Mouse (Mus musculus): Measurements from ENCODE around the gene Pex11a. TPM values are rescaled to one million over a fixed set of nuclear protein-coding genes. Genes with fewer than 3 reads are reported as not detected.
"Not testable (repeated sequence)": the region's sequence is repeated elsewhere in the genome, so short reads cannot be mapped to it uniquely, and the experiment has no call there.

Gene Pex11a
- 5.7 and 6.1 TPM in 2 replicates for polyA plus RNA-seq (2015; fragmentation: Nextera tagmentation; extraction: Ambion mirVana)

- peak; percentile 90 for DNase-seq (ENCODE audit: low spot score)
Measured at GRCm38 (mm10) chr7:79742659-79743536, at the start of gene Pex11a, which contains the start of gene Wdr93. TSS of gene Pex11a (minus strand) at chr7:79743131. TSS of gene Wdr93 (plus strand) at chr7:79743163.

DNA sequence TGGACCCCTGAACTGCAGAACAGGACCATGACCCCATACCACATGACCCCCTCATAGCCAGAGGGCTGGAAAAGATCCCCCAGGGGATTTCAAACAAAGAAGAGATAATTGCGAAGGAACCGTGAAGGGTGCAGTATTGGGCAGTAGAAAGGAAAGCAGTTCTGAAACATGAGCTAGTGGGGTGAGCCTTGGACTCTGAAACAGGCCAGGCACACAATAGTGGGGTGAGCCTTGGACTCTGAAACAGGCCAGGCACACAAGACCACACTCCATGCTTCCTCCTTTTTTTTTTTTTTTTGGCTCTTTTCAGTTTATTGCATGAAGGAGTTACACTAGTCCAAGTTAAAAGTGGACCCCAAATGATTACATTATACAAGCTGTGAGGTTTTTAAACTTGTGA lies 46.9 kb upstream of the Pex11a start:
- DNase-seq (ENCODE audit: low spot score), result not testable (repeated sequence)

DNA sequence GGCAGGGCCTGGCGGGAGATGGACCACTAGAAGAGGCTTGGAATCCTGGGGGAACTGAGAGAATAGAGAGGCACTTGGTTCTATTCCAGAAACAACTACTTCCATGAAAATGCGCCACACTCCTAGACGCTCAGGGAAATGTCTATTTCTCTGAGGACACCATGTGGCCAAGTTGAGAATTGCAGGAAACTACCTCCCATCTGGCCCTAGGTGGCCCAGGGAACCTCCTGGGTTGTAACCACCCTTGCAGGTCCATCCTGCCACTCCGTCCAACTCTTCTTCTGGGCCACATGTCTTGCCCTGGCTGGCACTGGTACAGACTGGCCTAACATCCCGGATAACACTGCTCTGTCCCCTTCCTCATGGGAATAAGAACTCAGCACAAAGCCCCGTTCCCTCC lies 43.4 kb upstream of the Pex11a start:
- peak; percentile 57 for DNase-seq (ENCODE audit: low spot score)

- DNase-seq (ENCODE audit: low spot score), result no peak
Measured at GRCm38 (mm10) chr7:79782516-79782855, 39.6 kb upstream of the Pex11a start.

GRCm38 (mm10) chr7:79781826-79782515 lies 39.0 kb upstream of the Pex11a start:
- no peak for DNase-seq (ENCODE audit: low spot score)

DNA sequence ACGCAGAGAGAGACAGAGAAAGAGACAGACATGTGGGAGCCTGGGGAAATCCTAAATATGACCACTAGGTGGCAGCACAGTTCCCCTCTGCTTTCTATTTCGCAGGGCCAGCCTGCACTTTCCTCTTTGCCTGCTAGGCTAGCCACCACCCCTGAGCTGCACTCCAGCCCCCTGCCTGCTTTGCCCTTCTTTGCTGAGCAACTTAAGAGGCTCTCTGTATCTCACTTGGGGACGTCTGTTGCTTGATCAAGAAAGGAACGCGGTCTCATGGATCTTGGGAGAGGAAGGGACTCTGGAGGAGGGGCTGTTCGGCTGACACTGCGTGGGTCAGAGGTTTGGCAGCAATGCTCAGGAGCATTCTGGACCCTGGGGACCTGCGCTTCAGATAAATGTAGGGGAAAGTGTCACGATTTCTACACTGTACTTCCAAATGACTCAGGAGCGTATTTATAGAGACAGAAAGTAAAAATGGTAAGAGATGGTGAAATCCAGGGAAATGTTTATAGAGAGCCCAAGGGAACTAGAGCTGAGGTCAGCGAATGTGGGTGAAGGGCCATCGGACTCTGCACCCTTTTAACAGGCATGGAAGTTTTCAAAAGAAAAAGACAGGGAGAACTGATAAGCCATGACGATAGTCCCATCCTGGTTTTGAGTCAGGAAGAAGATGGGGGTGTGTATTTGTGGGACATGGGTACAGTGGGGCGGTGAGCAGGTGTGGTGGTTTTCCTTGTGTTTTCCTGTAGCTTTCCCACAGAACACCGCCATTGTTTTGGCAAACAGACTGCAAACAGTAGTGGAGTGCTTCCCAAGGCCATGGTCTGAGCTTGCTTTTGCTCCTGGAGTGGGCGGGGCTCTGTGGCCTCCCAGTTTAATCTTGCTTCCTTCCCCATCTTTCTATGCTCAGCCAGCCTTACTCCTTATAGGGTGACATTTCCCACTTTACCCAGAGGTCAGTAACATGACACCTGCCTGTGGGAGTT lies 38.0 kb upstream of the Pex11a start:
- peak; percentile 76 for DNase-seq (ENCODE audit: low spot score)

DNA sequence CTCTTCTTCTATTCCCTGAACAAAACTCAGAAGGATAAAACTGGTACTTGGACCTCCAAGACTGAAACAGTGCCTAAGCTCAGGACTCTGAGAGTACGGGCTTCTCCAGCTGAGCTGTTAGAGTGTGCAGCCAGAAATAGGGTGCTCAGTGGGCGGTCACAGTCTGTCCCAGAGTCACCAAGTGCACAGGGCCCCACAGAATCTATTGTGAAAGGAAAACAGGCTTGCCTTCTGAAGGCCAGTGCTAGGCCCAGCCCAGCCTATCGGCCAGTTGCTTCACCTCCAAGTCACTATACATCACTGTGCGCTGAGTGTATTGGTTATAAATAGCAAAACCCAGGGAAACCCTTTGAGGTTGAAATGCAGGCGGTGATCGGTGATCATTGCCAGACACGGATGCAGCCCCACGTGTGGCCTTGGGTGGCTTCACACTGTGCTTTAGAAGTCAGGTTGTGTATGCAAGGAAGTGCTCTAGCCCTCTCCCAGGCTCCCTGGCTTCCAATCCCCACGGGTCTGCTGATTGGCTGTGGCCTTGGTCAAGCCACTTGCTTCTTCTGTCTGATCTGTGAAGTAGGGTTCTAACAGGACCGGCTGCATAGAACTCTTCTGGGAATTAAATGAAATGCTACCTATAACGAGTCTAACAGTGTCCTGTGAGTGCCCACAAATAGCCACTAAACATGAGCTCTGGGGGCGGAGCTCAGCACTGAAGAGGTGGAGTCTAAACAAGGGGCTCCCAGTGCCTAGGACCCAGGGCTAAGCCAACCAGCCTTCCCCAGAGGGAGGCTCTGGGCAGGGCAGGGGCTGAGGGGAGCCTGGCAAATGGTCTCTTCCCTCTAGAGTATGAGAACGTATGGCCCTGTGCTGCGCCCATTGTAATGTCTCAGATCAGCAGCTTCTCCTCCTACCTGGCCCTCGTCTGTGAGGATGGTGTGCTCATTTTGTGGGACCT lies 28.9 kb upstream of the Pex11a start:
- no peak for DNase-seq (ENCODE audit: low spot score)

GRCm38 (mm10) chr7:79769664-79770063 lies 26.7 kb upstream of the Pex11a start:
- no peak for DNase-seq (ENCODE audit: low spot score)

DNA sequence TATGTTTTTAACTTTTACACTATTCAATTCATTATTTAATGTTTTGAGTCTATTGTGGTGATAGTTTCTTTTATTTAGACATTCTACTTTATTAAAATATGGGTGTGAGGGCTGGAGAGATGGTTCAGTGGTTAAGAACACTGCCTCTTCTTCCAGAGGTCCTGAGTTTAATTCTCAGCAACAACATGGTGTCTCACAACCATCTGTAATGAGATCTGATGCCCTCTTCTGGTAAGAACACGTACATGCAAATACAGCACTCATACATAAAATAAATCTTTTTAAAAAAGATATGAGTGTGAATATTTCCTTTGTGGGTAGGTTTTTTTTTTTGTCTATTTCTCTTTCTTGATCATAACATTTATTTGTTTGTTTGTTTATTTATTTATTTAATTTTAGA lies 23.1 kb upstream of the Pex11a start:
- DNase-seq (ENCODE audit: low spot score), result no peak

- no peak for DNase-seq (ENCODE audit: low spot score)
Measured at GRCm38 (mm10) chr7:79762106-79762505, 19.2 kb upstream of the Pex11a start.

GRCm38 (mm10) chr7:79761124-79761876 lies 18.4 kb upstream of the Pex11a start:
- DNase-seq (ENCODE audit: low spot score), result no peak

DNA sequence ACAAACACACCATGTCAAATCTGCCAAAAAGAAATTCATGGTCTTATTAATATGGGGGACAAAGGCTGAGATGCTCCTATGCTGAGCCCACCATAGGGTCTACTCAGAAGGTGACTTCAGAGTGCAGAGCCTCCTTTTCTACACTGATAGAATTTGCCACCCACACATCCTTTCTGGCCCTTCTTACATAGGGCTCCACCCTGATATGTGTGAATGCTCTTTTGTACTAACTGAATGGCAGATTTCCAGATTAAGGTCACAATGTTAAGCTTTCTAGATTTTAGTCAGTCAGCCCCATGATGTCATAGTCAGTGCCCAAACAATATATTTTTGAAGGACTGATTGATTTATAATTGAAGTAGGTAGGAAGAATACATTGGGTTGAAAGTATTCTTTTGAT lies 16.8 kb upstream of the Pex11a start:
- no peak for DNase-seq (ENCODE audit: low spot score)

GRCm38 (mm10) chr7:79758176-79758575 lies 15.2 kb upstream of the Pex11a start:
- DNase-seq (ENCODE audit: low spot score), result no peak

GRCm38 (mm10) chr7:79756334-79756733 lies 13.4 kb upstream of the Pex11a start:
- DNase-seq (ENCODE audit: low spot score), result no peak

DNA sequence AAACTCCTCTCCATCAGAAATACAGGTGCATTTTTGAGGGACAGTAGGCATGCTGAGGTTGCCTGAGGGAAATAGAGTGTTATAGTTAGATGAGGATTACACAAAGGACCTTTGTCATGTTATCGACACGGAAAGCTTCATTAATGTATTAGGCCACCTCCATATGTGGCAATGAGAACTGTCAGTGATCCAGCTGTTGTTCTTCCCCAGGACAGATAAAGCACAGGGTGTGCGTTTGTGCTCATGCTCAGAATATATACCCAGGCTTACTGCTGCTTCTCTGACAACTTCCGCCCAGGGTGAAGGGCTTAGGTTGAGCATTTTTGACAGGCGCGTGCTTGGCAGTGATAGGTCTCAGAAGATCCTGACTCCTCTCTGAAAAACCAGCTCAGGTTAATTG lies 6.6 kb upstream of the Pex11a start:
- DNase-seq (ENCODE audit: low spot score), result no peak

GRCm38 (mm10) chr7:79747659-79748058 lies 4.7 kb upstream of the Pex11a start:
- DNase-seq (ENCODE audit: low spot score), result no peak

- DNase-seq (ENCODE audit: low spot score), result no peak
Measured at GRCm38 (mm10) chr7:79744585-79744984, 1.7 kb upstream of the Pex11a start.

DNA sequence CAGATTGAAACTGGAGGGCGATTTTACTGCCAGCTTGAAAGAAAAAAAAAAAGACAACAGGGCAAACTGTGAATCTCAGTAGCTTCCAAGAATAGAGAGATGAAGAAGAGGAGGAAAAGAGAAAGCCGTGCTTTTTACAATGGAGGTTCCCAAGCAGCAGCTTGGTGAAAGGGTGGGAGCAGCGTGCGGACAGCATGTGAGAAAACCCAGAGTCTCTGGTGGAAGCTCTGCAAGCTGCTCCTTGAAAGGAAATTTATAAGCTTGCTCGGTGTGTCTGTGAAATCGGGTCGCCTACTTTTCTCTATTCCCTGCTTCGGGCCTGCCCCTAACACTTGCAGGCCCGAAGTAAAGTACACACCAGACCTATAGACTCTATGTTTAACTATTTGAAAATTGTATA lies 1.1 kb upstream of the Pex11a start:
- DNase-seq (ENCODE audit: low spot score), result no peak

DNA sequence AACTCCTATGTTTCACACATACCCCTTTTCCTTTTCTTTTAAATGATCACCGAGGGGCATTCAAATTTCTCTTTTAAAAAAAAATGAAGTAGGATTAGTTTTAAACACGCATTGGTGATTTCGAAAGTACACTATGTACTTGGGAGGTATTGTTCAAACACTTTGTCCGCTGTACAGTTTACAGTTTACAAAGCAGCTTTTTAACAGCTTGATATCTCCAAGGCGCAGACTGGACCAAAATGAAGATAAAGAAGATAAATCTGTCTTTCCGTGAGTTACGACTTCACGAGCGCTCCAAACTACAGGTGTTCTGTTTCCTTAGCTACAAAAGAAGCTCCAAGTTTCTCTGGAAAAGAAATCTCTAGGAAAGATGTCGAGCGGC lies 663 bp downstream of the Pex11a start:
- DNase-seq (ENCODE audit: low spot score), result no peak

DNA sequence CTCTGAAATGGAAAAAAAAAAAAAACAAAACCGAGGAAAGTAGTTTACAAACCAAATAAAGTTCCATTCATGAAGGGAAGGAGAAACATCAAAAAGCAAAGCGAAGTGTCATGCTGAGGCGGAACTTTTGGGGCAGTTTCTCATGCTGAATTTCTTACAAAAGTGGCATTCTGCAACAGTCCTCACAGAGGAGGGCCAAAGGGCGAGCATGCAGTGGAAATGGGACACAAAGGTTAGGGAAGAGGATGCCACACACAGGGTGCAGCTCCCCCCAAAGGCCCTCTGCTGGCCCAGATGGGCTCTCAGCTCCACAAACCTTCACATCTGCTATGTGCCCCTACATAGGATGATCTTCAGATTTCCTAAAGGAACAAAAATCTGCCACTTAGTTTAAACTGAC lies 2.7 kb downstream of the Pex11a start:
- no peak for DNase-seq (ENCODE audit: low spot score)
